Mouse (Mus musculus) testis, adult 2 months (tissue): ENCODE measurements around the gene 1700042G07Rik. TPM values are rescaled to one million over a fixed set of nuclear protein-coding genes. Genes with fewer than 3 reads are reported as not detected.
A peak's percentile ranks its signal among the peaks of the same experiment; 100 is the strongest.

Experiments
- H3K27ac ChIP-seq: fragments of 200-500 bp; 2 replicates; pipeline ENCODE4 v1.5.1; 2012; ENCODE audit warnings: low read depth, low read length; ENCODE audit not compliant: control insufficient read depth, insufficient read depth
- H3K27me3 ChIP-seq: fragments of 200-500 bp; 2 replicates; pipeline ENCODE4 v1.6.1; 2012; ENCODE audit warnings: mild to moderate bottlenecking, low read length, moderate library complexity; ENCODE audit not compliant: control insufficient read depth, insufficient read depth
- H3K36me3 ChIP-seq: fragments of 200-500 bp; 2 replicates; pipeline ENCODE4 v1.6.1; 2012; ENCODE audit warnings: mild to moderate bottlenecking, low read length; ENCODE audit not compliant: control insufficient read depth, insufficient read depth
- H3K4me1 ChIP-seq: fragments of 200-500 bp; 2 replicates; pipeline ENCODE4 v1.6.1; 2012; ENCODE audit warnings: low read length; ENCODE audit not compliant: control insufficient read depth, insufficient read depth
- H3K4me3 ChIP-seq: fragments of 200-500 bp; 2 replicates; pipeline ENCODE4 v1.5.1; 2012; ENCODE audit warnings: low read depth, mild to moderate bottlenecking, low read length, moderate library complexity, mixed read lengths; ENCODE audit not compliant: control insufficient read depth
- CTCF ChIP-seq: fragments of 200-500 bp; IDR thresholded peaks from 2 replicates; pipeline ENCODE4 v1.5.1; 2012; ENCODE audit warnings: low read depth, mild to moderate bottlenecking, inconsistent platforms, low read length, moderate library complexity; ENCODE audit not compliant: control insufficient read depth, insufficient read depth, insufficient replicate concordance
- POLR2A ChIP-seq: fragments of 200-500 bp; IDR thresholded peaks from 2 replicates; pipeline ENCODE4 v1.6.1; 2012; ENCODE audit warnings: low read depth, mild to moderate bottlenecking, inconsistent platforms, low read length, moderate library complexity; ENCODE audit not compliant: control insufficient read depth
- polyA plus RNA-seq: library from polyadenylated mRNA; depleted of rRNA; stranded (reverse); fragments of >200 nt; gene quantifications from 2 replicates; pipeline ENCODE4 v1.2.3, GENCODE M21; 2012; rRNA removed

The 1700042G07Rik gene
- polyA plus RNA-seq: 696 and 816 TPM in 2 replicates

- no peaks in the 10 kb centered on the region for H3K27me3 ChIP-seq
- TF ChIP-seq POLR2A (peak; percentile 41; the same call in 1 of the 2 replicates), CTCF (no peak)
- H3K4me3 ChIP-seq: peak within 1 kb of the TSS; percentile 80
- no peaks in the 10 kb centered on the region for H3K36me3 ChIP-seq
- peaks cover 11% of the 10 kb centered on the region for H3K4me1 ChIP-seq
- peak within 1 kb of the TSS; percentile 54; the same call in 1 of the 2 replicates for H3K27ac ChIP-seq
These were observed at the start of gene 1700042G07Rik, which contains the start of gene Gm49337 for GRCm38 (mm10) chr4:116173072-116173471. 1700042G07Rik (plus strand) TSS chr4:116173372. Gm49337 (plus strand) TSS chr4:116173384.

GRCm38 (mm10) chr4:116123602-116124519 is 49.3 kb upstream of the 1700042G07Rik start, which contains the start of the genes Rad54l and Pomgnt1:
Rad54l (minus strand) TSS chr4:116123690.
Pomgnt1 (plus strand) TSS chr4:116123840.
- H3K27ac ChIP-seq: peak within 1 kb of the TSS; percentile 89
- TF ChIP-seq POLR2A (peak; percentile 77), CTCF (0 out of 2 replicates have a peak, but pooled peaks have one; percentile 10)
- H3K36me3 ChIP-seq: no peaks in the 10 kb centered on the region; the same call in 1 of the 2 replicates
- no peaks in the 10 kb centered on the region for H3K27me3 ChIP-seq
- H3K4me1 ChIP-seq: peaks cover 6% of the 10 kb centered on the region
- peak within 1 kb of the TSS; percentile 98 for H3K4me3 ChIP-seq

GRCm38 (mm10) chr4:116125803-116126386 is 47.3 kb upstream of the 1700042G07Rik start:
- Histone ChIP-seq H3K27me3 (no peaks in the 10 kb centered on the region), H3K27ac (no peak overlapping the region), H3K36me3 (no peaks in the 10 kb centered on the region; the same call in 1 of the 2 replicates), H3K4me1 (peaks cover 6% of the 10 kb centered on the region), H3K4me3 (no peak overlapping the region)
- TF ChIP-seq POLR2A (no peak), CTCF (no peak)

- Histone ChIP-seq H3K4me1 (peaks cover 3% of the 10 kb centered on the region), H3K4me3 (no peak overlapping the region), H3K27ac (no peak overlapping the region), H3K36me3 (no peaks in the 10 kb centered on the region; the same call in 1 of the 2 replicates), H3K27me3 (no peaks in the 10 kb centered on the region)
- TF ChIP-seq CTCF: no peak
- no peak for TF ChIP-seq POLR2A
These were observed 45.2 kb upstream of the 1700042G07Rik start for GRCm38 (mm10) chr4:116127956-116128355.

GRCm38 (mm10) chr4:116133126-116133525 is 40.0 kb upstream of the 1700042G07Rik start:
- TF ChIP-seq CTCF: no peak
- no peak for TF ChIP-seq POLR2A
- Histone ChIP-seq H3K27ac (no peak overlapping the region), H3K36me3 (no peaks in the 10 kb centered on the region), H3K4me1 (no peaks in the 10 kb centered on the region), H3K4me3 (no peak overlapping the region), H3K27me3 (no peaks in the 10 kb centered on the region)

- no peak overlapping the region for H3K4me3 ChIP-seq
- H3K36me3 ChIP-seq: no peaks in the 10 kb centered on the region
- no peak for TF ChIP-seq POLR2A
- H3K27me3 ChIP-seq: no peaks in the 10 kb centered on the region
- H3K27ac ChIP-seq: no peak overlapping the region
- H3K4me1 ChIP-seq: no peaks in the 10 kb centered on the region
These were observed 38.2 kb upstream of the 1700042G07Rik start for GRCm38 (mm10) chr4:116134990-116135389.

GRCm38 (mm10) chr4:116137421-116137996 is 35.7 kb upstream of the 1700042G07Rik start:
- no peaks in the 10 kb centered on the region for H3K27me3 ChIP-seq
- no peaks in the 10 kb centered on the region for H3K36me3 ChIP-seq
- H3K4me3 ChIP-seq: no peak overlapping the region
- H3K4me1 ChIP-seq: no peaks in the 10 kb centered on the region
- H3K27ac ChIP-seq: no peak overlapping the region
- TF ChIP-seq POLR2A: no peak
- no peak for TF ChIP-seq CTCF
